Mouse (Mus musculus) thymus, adult 2 months (tissue): Measurements from ENCODE around the gene Nrarp.

ENCODE experiments used
- CTCF ChIP-seq: fragments of 200-500 bp; IDR thresholded peaks from 2 replicates; pipeline ENCODE4 v1.5.1; 2012; ENCODE audit warnings: mild to moderate bottlenecking, control low read depth, low read length, moderate library complexity, borderline replicate concordance; ENCODE audit not compliant: control insufficient read depth, poor library complexity, insufficient read depth; ENCODE audit errors: extremely low read depth
- POLR2A ChIP-seq: fragments of 200-500 bp; IDR thresholded peaks from 2 replicates; pipeline ENCODE4 v1.6.1; 2012; ENCODE audit warnings: mild to moderate bottlenecking, low read length, control low read depth, moderate library complexity; ENCODE audit not compliant: control insufficient read depth, poor library complexity, insufficient read depth; ENCODE audit errors: extremely low read depth

GRCm38 (mm10) chr2:25168665-25168978, 11.9 kb upstream of the Nrarp start:
- TF ChIP-seq CTCF (no peak), POLR2A (no peak)
